Mouse (Mus musculus) 3T3-L1 (cell line): ENCODE results near the gene Fscn1.
A peak's percentile ranks its signal among the peaks of the same experiment; 100 is the strongest.

Source experiments
- DNase-seq: peaks from one replicate; pipeline ENCODE4 v3.0.0-alpha.2; 2015; ENCODE audit warnings: low read depth, low spot score

Gene Fscn1

DNA sequence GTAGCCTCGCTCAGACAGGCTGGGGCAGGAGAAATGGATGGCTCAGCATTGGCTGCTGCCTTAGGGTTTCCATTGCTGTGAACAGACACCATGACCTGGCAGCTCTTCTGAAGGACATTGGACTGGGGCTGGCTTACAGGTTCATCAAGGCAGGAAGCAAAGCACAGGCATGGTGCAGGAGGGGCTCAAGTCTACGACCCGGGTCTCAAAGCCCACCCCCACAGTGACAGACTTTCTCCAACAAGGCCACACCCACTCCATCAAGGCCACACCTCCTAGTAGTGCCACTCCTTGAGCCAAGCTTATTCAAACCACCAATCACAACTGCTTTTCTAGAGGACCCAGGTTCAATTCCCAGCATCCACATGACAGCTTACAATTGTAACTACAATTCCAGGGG, 13.8 kb downstream of the Fscn1 start:
- DNase-seq = peak; percentile 51

DNA sequence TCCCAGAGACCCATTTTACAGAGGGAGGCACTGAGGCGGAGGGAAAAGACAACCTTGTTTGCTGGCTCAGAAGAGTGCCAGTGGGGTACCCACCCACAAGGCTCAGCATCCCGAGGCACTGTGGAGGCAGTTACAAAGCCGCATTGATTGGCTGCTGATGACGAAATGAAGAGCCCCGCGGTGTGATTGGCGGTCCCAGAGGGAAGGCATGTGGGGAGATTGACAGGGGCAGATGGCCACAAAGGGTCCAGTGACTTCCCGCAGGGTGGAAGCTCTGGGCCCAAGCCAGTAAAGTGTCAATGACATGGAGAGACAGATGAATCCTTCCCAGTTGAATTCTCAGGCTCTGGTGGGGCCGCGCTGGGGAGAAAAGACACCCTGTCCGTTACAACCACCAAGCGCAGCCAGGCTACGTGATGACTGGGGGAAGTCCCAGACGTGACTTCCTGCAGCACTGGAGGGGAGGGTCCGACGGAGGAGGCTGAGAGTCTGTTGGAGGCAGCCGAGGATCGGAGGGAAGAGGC, 14.5 kb downstream of the Fscn1 start:
- peak; percentile 45 for DNase-seq

DNA sequence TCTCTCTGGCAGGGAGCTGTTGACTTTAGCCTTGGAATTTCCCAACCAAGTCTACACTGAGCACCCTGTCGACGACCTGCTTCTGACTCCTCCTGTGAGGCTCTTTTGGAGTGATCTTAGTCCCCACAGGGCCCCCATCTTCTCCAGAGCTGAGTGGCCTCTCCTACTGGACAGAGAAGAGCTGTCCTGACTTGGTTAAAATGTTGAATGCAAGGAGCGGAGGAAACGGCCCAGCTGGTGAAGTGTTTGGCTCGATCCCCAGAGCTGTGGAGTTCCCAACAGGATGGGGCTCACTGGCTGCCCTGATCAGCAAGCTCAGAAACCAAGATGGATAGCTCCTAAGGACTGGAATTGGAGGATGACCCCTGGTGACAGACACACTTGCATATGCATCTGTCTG, 16.4 kb downstream of the Fscn1 start:
- no peak for DNase-seq

DNA sequence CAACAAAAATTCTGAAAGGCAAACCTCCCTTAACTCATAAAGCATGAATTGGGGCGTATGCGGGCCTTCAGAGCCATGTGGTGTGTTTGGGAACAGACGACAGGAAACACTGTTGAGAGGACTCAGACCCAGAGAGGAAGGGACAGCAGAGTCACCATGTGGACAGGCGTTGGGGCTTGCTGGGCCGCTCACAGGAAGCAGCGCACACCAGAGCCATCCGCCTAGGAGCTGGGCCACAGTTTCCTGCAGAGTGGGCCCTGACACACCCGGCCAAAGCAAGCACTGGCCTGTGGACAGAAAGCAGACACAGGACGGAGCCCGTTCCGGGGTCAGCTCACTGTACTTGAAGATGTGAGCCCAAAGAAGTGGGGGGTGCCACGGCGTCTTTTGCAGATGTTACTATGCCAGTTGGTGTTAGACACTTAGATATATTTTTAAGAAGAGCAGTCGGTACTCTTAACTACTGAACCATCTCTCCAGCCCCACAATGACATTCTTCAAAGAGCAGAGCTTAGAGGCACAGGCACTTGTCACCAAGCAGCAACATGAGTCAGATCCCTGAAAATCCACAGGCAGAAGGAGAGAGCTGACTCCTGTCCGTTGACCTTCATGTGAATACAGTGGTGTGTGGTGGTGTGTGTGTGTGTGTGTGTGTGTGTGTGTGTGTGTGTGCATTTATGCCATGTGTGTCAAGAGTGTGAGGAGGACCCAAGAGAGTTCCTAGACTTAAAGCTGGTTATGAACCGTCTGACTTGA, 22.1 kb downstream of the Fscn1 start:
- DNase-seq = no peak

DNA sequence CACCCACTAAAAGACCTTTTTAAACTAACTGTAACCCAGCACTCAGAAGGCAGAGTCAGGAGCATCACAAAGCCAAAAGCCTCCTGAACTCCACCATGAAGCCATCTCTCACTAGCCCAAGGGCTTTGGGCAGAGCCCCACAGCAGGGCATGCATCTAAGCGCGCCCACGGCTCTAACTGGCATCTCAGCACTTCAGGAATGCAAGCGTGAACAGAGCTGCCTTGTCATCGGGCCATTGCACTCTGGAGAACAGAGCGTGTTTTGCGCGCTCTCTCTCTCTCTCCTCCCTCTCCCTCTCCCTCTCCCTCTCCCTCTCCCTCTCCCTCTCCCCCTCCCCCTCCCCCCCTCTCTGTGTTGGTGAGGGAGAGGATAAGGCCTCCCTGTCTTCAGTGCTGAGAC, 23.0 kb downstream of the Fscn1 start:
- DNase-seq = no peak

DNA sequence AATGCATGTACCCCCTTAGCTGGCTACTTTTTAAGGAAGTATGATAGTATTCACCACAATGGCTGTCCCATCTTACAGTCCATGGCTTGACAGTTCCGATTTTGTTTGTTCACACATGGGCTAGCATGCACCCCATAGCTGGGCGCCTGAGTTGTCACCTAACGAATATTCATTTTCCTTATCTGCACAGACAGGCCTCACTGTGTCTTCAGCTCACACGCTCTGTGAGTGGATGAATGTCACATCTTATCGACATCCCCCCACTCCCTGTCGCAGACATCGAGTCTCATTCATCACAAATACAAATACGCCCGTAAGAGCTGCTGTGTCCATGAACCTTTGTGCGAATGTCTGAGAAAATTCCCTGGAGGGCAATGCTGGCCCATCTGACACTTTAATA, 24.1 kb downstream of the Fscn1 start:
- no peak for DNase-seq

DNA sequence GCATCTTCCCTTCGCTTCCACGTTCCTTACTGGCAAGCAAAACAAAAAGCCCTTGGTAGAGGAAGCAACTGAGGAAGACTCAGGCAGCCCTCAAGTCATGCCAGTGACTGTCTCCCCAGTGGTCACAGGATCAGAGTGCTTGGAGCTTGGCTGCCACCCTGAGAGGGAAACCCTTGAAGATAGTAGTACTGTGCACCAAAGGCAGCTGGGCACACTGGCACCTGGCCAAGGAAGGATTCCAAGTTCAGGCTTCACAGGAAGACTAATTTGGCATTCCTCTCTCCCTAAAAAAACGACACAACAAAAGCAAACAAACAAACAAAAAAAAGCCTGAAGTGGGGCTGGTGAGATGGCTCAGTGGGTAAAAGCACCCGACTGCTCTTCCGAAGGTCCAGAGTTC, 28.4 kb downstream of the Fscn1 start:
- DNase-seq = no peak

DNA sequence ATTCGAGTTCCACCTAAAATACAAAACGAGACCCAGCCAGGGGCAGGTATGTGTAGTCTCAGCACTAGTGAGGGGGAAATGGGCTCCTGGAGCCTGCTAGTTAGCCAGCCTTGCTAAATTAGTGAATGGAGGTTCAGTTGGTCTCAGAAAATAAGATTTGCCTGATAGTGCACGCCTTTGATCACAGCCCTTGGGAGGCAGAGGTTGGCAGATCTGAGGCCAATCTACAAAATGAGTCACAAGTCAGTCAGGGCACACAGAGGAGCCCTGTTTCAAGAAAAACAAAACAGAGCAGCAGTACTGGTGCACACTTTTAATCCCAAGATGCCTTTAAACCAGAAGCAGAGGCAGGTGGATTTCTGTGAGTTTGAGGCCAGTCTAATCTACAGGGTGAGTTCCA, 29.0 kb downstream of the Fscn1 start:
- peak; percentile 53 for DNase-seq

DNA sequence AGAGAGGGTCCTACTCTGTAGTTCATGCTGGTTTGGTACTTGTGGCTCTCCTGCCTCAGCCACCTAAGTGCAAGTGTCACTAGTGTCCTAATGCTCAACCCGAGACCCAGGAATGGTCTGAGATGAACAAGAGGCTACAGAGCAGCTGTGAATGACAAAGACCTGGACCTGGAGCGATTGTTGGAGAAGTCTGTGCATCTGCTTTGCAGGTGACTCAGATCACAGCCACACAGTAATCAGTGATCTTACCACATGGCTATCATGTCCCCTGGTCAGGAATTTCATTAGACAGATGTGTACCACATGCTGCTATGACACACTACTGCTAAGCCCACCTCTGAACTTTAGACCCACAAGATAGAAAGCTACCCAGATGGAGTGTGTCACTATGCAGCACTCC, 34.6 kb downstream of the Fscn1 start:
- DNase-seq = peak; percentile 40

DNA sequence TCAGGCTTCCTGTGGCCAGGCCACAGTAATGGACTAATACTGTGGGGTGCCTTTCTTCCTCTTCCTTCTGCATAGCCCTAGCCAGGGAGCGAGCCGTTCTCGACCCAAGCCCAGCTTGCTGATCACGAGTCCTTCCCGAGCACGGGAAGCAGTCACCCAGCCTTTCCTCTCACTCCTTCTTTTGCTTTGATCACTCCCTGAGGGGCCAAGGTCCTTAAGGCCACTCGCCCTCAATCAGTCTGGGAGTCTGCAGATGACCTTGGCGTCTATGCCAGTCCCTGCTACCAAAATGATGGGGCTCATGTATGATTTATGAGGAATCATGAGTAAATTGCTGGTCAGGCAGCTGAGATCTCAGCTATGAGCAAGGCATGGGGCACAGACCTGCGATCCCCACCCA, 37.4 kb downstream of the Fscn1 start:
- no peak for DNase-seq

DNA sequence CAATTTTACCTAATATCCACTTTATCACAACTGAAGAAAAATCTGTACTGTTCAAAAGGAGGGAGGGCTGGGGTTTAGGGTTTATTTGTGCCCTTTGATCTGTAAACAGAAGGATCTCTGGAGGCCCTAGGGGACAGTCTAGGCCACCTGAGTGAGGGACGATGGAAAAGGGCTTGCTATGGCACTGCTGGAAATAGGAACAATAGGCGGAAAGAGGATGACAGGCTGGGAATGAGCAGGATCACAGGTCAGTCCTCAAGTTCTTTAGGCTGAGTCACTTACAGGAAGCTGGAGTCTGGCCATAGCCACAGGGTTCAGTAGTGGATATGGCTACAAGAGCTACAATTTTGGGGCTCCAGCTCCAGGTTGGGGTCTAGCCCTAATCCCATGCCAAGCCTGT, 38.0 kb downstream of the Fscn1 start:
- DNase-seq = peak; percentile 85

DNA sequence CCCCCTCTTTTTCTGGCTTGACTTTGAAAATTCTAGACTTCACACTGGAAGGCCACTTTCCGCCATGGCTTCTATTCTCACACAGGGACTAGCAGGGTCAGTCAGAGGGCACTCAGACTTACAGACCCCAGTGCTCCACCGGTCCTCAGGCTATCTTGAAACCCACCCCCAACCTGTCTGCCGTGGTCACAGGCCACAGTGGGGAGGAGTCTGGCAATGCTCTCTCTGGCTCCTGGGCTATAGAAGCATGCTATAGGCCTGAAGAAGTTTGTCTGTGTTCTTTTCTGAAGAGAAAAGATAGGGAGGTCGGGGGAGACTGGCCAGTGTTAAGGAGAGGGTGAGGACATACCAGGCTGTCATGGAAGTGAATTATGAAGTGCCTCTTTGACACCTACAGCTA, 39.9 kb downstream of the Fscn1 start:
- DNase-seq = no peak

DNA sequence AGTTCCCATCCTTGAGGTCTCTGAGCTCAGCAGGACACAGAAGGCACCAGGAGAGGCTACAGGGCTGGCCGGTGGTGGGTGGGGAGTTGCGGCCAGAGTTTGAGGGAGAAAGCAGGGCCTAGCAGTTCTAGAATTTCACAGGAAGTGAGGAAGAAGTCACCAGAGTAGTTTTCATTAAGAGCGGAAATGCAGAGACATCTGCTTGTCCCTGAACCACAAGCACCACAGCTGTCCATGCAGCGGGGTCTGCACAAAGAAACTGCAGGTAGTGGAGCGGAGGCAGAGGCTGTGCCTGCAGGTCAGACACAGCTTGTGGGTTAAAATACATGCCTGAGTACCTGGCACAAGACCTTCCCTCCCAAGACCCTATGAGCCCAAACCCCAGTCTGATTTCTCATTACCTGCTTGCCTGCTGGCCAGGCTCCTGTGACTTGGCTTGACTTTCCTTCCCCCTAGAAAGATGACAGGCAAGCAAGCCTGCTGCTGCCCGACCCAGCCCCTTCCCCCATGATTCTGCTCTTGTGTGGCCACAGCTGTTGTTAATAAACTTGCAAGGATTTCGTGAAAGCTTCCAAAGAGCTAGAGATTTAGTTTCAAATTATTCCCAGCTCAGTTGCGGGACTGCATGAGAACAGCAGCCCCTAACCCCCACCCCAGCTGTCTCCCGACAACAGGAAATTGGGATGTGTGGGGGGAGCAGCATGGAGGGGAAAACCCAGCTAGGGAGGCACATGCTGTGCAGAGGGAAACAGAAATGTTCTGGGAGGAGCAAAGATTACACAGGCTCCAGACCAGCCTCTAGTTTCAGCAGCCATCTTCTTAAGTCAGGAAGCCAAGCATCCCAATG, 40.7 kb downstream of the Fscn1 start:
- DNase-seq = peak; percentile 80

DNA sequence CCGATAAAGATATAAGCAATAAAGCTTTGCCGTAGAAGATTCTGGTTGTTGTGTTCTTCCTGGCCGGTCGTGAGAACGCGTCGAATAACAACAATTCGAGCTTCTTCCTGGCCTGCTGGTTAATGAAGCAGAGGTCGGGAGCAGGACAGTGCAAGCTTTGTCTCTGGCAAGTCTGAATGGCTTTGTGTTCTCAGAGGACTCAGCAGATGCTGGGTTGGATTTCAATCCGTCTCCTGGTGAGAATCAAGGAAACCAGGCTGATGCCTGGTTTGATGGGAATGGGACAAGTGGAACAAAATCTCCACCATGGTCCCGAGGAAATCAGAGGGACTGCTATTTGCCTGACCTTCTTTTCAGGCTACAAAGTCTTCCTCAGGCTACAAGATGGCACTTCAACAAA, 49.2 kb downstream of the Fscn1 start:
- no peak for DNase-seq

DNA sequence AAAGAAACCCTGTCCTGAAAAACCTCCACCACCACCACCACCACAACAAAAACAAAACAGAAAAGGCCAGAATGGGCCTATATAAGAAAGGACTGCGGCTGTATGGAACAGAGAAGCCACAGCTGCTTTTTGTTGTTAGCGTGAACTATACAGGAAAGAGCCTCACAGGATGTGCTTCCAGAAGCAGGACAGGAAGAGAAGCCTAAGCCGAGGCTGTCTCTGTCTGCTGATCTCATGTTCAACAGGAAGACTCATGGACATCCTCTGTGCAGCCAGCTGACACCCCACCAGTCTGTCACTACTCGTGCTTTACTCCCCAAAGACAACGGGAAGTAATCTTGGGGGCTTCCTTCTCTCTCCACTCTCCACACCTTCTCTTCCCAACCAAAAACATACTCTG, 57.3 kb downstream of the Fscn1 start:
- DNase-seq = no peak
